Comparison of ENCODE assay signal across 18 mouse cellular contexts in genomic region chr12:79175998-79176397, GRCm38 (mm10). TPM values are rescaled to one million over a fixed set of nuclear protein-coding genes. Genes with fewer than 3 reads are reported as not detected.
A peak's percentile ranks its signal among the peaks of the same experiment; 100 is the strongest.
DNase-seq lines count a peak whose midpoint lies in the region; TF ChIP-seq lines count a peak whose summit lies in the region.
"Had no signal": no experiment of that assay in that cellular context is flagged by ENCODE, and none has a peak within 500 bp of the region (broad histone marks: within the 10 kb centered on the region; RNA-seq: fewer than 3 reads in every experiment).

No protein-coding gene starts in this region.

- peaks cover 20% of the 10 kb centered on the region for H3K36me3 ChIP-seq in liver, adult 2 months (ENCODE audit: control insufficient read depth, insufficient read depth, low read length)

- peaks cover 9% of the 10 kb centered on the region for H3K4me1 ChIP-seq in liver, adult 2 months (ENCODE audit: control insufficient read depth, insufficient read depth, low read length)

- H3K4me3 ChIP-seq in liver, adult 2 months (ENCODE audit: insufficient read depth, low read depth, low read length) = no peak overlapping the region

- H3K9ac ChIP-seq in liver, adult 2 months (ENCODE audit: low read depth, low read length) = no peak overlapping the region

- no peaks in the 10 kb centered on the region for H3K27me3 ChIP-seq in liver, adult 2 months (ENCODE audit: control insufficient read depth, insufficient read depth, low read length)
- H3K27me3 ChIP-seq: CH12.LX, Patski had no signal

- H3K79me2 ChIP-seq in liver, adult 2 months (ENCODE audit: control insufficient read depth, insufficient read depth, low read length) = peaks cover 9% of the 10 kb centered on the region

- peak; percentile 74 for DNase-seq in heart, adult 11 months
- DNase-seq in heart, postnatal 4 days = no peak
- DNase-seq in liver, adult 2 months (ENCODE audit: extremely low read depth, low read depth, low spot score) = peak; percentile 52
- no peak for DNase-seq in liver
- DNase-seq: adrenal gland, adult 2 months; adrenal gland, adult 8-10 months; adrenal gland, postnatal 10 days; adrenal gland, postnatal 14 days; adrenal gland, postnatal 25 days; adrenal gland, postnatal 36 days; B cell, adult 2 months; cerebellum, adult 11 months; cerebellum, adult 11-12 months; cerebellum, adult 18-20 months had no signal

- no peak overlapping the region for H3K27ac ChIP-seq in liver, adult 2 months (replicated peaks; ENCODE audit: insufficient read depth, low read depth, low read length)

- 58% methylated on average over 5 of the region's 5 CpGs for WGBS in liver, adult 2 months

- no peak for TF ChIP-seq CTCF in liver, adult 2 months (IDR thresholded peaks at IDR 0.05; ENCODE audit: low read depth, low read length)

- TF ChIP-seq POLR2A in liver, adult 2 months (IDR thresholded peaks at IDR 0.05; ENCODE audit: extremely low read depth, insufficient read depth, low read length) = no peak

RNA-seq across cellular contexts. Expression of gene Vti1b, which starts 3.5 kb away (rescaled TPM):
- total RNA-seq in heart, postnatal 4 days (2021) = 10 to 100 TPM; 57.5 to 60.4 TPM
- 57.1 and 70.7 TPM in 2 replicates for total RNA-seq in liver, adult 2 months (2014; rRNA removed)
- 29.9 and 34.6 TPM in 2 replicates for polyA plus RNA-seq in liver, adult 2 months (2012; rRNA removed)

RNA-seq across cellular contexts. Expression of gene Rdh11, which starts 16.1 kb away (rescaled TPM):
- 10 to 100 TPM in 1 of 2 experiments, 1 to 10 TPM in 1; 9.8 to 10.3 TPM for total RNA-seq in heart, postnatal 4 days (2021)
- total RNA-seq in liver, adult 2 months (2014; rRNA removed) = 53.1 and 60.5 TPM in 2 replicates
- polyA plus RNA-seq in liver, adult 2 months (2012; rRNA removed) = 37.9 and 46.4 TPM in 2 replicates

RNA-seq across cellular contexts. Expression of gene Rdh12, which starts 32.7 kb away (rescaled TPM):
- total RNA-seq in heart, postnatal 4 days (2021) = not detected
- total RNA-seq in liver, adult 2 months (2014; rRNA removed) = not detected in 2 replicates
- not detected in 2 replicates for polyA plus RNA-seq in liver, adult 2 months (2012; rRNA removed)
- polyA plus RNA-seq: G1E had no signal

RNA-seq across cellular contexts. Expression of gene Arg2, which starts 45.4 kb away (rescaled TPM):
- not detected for total RNA-seq in heart, postnatal 4 days (2021)
- 0.46 and 0.74 TPM in 2 replicates for total RNA-seq in liver, adult 2 months (2014; rRNA removed)
- polyA plus RNA-seq in liver, adult 2 months (2012; rRNA removed) = 0.20 TPM in 1 of 2 replicates, not detected in the other
- total RNA-seq: adrenal gland, postnatal 14 days; CH12.LX; MEL had no signal
- polyA plus RNA-seq: adrenal gland, adult 2 months; G1E had no signal

Comparison
In these comparisons a context has a peak if more than half of its experiments do, and no peak if none do; other contexts are left out.
1. DNase-seq: peak in heart, adult 11 months (single experiment) and liver, adult 2 months (single experiment); none in heart, postnatal 4 days (single experiment) and liver (single experiment).